Mouse (Mus musculus): ENCODE measurements around the gene Ogfr.

Gene Ogfr

DNA sequence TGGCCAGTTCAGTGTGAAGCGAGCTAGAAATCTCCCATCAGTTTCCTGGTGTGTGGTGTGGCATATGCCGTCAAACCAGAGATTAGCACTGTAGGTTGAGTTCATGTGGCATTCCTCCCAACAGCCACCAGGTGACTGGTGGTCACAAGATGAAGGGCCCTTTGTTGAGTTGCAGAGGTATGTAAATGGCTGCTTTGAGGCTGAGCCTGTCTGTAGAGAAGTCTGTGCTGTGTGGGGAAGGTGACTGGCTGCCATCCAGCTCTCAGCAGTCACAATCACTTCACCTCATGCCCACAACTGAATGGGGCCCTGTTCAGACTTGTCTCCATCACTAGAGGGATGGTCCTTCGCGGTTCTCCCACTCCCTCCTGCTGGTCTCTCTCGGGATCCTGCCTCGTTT lies 15.7 kb downstream of the Ogfr start:
- no peak for DNase-seq

DNA sequence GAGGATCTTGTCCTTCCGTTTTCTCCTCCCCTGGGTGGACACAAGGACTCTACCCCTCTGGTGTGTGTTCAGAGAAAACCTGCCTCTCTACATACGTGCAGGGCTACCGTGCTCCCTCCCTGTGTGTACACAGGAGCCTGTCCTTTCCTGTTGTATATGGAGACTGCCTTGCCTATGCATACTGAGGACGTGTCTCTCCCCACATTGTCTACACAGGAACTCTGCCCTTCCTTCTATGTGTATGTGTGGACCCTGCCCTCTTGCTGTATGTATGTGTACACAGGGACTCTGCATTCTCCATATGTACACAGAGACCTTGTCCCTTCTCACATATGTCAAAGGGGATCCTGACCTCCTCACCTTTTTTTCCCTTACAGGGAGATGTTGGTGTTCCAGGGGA lies 21.2 kb downstream of the Ogfr start:
- no peak for DNase-seq

DNA sequence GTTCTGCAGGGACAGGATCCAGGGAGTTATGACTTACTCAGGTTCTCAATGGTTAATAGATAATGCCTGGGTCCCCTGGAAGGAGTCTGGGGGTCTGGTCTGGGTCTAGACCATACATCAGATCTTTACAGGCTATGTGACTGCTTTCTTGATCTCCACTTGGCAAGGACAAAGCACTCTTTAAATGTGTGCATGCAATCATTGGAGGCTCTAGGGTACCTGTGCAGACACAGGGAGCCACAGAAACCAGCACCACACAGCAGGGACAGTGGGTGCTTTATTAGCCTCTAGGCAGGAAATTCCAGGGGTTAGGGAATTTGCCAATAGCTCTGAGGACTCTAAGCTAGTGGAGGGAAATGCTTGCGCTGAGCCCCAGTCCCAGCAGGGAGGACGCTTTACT lies 22.8 kb downstream of the Ogfr start:
- no peak for DNase-seq

GRCm38 (mm10) chr2:180641576-180642554 lies 52.8 kb downstream of the Ogfr start:
- no peak for DNase-seq

- DNase-seq = no peak
These were observed 53.7 kb downstream of the Ogfr start, which contains the start of gene Tcfl5 for GRCm38 (mm10) chr2:180642555-180643260. Tcfl5 (minus strand) TSS chr2:180642708.

DNA sequence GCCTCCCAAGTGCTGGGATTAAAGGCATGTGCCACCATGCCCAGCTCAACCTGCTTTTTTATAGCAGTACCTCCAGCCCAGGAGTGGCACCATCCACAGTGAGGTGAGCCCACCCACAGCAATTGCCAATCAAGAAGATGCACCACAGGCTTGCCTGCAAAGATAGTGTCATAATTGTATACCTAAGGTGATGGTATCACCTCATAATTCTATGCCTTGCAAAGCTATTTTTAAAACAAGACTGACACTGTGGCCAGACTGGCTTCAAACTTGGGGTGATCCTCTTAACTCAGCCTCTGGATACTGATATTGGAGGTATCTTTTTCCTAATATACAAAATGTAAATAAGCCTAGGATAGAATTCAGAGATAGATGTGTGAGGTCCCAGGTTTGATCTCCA lies 54.6 kb downstream of the Ogfr start:
- no peak for DNase-seq
